Mouse (Mus musculus) layer of hippocampus, adult 8-10 months (tissue): Measurements from ENCODE around the gene Art3. TPM values are rescaled to one million over a fixed set of nuclear protein-coding genes. Genes with fewer than 3 reads are reported as not detected.

Source experiments
- DNase-seq, 2 experiments: peaks; one replicate each; pipeline ENCODE4 v3.0.0; 2022; ENCODE audit warnings: low spot score in 2 of 2
- total RNA-seq, 4 experiments: library from RNA; stranded (reverse); gene quantifications; 2 replicates each; pipeline ENCODE4 v1.2.4; 2022

Gene Art3
- total RNA-seq, 4 experiments from 2014 or later: 3.4 to 7.5 (median 5.8) TPM

- no peak for DNase-seq
Observed at GRCm38 (mm10) chr5:92376795-92377405, 45.3 kb downstream of the Art3 start.

GRCm38 (mm10) chr5:92381550-92382348 lies 50.1 kb downstream of the Art3 start:
- DNase-seq: peak; percentile 56 to 87

- no peak for DNase-seq
Observed at GRCm38 (mm10) chr5:92382349-92382679, 50.7 kb downstream of the Art3 start.

GRCm38 (mm10) chr5:92383747-92384146 lies 52.1 kb downstream of the Art3 start:
- DNase-seq: no peak

GRCm38 (mm10) chr5:92384855-92385254 lies 53.2 kb downstream of the Art3 start:
- DNase-seq: no peak

- DNase-seq: no peak
Observed at GRCm38 (mm10) chr5:92386102-92386501, 54.5 kb downstream of the Art3 start.

- DNase-seq: no peak
Observed at GRCm38 (mm10) chr5:92386643-92387042, 55.0 kb downstream of the Art3 start.

- no peak for DNase-seq
Observed at GRCm38 (mm10) chr5:92387433-92387832, 55.8 kb downstream of the Art3 start.

GRCm38 (mm10) chr5:92389977-92390376 lies 58.4 kb downstream of the Art3 start:
- DNase-seq: no peak

- no peak for DNase-seq
Observed at GRCm38 (mm10) chr5:92390615-92391014, 59.0 kb downstream of the Art3 start.

- no peak for DNase-seq
Observed at GRCm38 (mm10) chr5:92392542-92392941, 60.9 kb downstream of the Art3 start.

DNA sequence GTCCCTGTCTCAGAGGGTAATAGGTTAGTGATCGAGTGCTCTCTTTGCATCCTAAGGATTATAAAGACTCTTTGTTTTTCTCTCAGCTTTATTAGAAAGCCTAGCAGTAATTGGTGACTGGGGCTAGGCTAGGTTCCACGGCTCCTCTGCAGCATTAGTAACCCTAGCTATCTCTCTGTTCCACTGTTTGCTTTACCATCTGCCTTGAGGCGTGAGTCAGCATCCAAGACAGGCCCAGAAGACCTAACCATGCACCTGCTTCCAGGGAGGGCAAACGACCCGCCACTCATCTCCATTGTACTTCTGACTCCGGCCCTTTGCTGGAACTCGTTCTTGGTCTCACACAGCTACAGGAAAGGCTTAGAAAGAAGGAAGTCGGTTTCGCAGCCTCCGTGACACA lies 62.2 kb downstream of the Art3 start:
- no peak for DNase-seq

GRCm38 (mm10) chr5:92395764-92396163 lies 64.1 kb downstream of the Art3 start:
- DNase-seq: no peak

DNA sequence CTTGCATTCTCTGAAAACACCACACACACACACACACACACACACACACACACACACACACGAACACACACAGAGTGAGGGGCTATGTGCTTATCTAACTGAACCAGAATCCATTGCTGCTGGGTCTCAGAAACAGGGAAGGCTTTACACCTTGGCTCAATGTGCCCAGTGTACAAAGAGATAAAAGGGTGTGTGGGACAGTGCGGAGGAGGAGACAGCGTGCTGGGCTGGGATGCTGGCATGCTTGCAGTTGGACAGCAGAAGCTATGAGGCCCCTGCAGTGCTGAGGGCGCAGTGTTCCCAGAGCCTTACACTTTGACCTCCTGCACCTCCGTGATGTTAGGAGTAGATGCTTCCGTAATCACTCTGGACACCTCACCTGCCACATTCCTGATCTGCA lies 64.8 kb downstream of the Art3 start:
- no peak for DNase-seq

- DNase-seq: peak in 1 of 2 experiments; percentile 70
Observed at GRCm38 (mm10) chr5:92398153-92398552, 66.5 kb downstream of the Art3 start.

- DNase-seq: no peak
Observed at GRCm38 (mm10) chr5:92402816-92403215, 71.2 kb downstream of the Art3 start.

DNA sequence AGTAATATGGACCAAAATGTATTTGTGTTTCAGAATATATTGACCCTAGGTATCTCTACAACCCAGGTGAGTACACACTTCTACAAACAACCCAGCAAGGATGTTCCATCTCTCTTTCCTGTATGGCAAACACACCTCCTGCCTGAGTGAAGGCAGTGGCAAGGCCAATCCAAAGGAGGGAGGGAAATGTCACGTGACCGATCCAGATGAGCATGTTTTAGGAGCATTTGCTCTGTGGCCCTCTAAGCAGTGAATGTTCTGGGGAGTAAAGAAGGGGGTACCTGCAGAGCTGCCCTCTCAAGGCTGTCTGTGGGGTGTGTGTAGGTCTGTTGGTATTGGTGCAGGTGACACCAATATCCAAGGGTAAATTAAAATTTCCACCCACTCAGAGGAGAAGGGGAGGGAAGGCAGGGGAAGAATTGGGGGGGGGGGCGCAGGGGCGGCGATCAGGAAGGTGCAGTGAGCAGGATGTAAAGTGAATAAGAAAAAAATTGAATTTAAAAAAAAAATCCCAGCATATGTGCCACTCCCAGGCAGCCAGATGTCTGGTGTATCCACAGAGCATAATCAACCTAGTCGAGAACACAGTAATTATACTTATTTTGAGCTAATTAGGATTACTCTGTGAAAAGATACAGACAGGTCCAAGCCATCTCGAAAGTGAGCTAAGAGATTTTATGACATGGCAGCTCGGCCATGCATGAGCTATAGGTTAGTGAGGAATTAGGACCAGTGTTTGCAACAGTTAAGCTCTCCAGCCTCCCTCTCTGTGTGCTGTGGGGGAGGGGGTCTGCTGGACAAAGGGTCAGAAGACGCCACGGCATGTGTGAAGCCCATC lies 72.2 kb downstream of the Art3 start:
- DNase-seq: no peak

DNA sequence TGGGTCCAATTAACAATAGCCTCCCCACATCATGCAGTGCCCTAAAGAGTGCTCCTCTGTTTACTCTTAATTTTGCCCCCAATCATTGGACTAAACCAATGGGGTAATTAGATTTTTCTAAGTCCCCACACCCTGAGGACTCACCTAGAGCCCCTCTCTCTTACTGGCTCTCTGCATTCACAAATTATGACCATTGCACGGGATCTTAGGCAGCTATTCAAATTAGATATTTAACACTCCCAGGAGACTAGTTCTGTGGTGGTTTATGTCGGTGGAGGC lies 72.7 kb downstream of the Art3 start:
- DNase-seq: no peak

DNA sequence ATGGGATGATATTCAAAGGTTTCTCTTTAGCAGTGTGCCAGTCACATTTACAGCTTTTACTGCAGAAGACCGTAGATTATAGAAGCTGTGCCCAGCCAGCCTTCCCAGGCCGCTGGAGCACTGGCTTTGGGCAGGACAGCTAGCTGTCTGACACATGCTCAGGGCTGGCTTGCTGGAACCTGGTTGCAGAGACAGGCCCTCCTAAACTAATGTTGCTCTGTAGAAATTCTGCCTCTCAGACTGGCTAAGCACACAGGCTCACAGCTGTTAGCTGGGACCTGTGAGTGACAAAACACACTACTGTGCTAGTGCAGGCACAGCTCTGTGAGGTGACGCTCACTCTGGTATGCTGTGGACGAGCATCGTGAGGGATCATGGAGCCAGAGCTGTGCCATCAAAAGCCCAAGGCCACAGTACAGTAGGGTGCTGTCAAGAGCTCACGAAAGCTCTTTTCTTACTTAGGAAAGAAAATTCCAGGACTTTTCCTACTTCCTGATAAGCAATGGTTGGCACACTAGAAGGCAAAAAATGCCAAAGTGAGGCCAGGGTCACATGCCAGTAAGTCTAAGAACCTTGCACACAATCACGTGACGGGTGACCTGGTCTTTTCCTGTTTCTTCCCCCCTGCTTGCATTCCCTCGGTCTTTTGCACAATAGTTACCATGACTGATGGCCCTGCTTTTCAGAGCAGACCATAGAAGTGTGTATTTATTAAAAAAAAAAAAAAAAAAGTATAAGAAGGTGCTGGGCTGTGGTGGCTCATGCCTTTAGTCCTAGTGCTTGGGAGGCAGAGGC lies 77.9 kb downstream of the Art3 start:
- DNase-seq: no peak

DNA sequence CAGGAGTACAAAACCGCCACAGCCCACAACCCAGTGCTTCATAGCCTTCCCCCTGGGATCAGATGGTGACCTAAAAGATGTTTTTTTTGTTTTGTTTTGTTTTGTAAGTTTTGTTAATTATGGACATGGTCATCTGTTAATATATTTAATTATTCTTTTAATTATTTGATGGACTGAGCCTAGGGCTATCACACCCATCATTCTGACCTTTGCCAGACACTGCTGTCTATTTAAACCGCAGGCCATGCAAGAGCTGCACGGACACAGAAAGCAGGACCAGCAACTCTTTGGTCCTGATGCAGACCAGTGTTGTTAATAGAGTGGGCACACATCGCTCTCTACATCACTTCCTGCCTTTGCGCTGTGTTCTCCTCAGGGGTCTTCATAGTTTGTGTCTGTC lies 78.9 kb downstream of the Art3 start:
- DNase-seq: no peak

DNA sequence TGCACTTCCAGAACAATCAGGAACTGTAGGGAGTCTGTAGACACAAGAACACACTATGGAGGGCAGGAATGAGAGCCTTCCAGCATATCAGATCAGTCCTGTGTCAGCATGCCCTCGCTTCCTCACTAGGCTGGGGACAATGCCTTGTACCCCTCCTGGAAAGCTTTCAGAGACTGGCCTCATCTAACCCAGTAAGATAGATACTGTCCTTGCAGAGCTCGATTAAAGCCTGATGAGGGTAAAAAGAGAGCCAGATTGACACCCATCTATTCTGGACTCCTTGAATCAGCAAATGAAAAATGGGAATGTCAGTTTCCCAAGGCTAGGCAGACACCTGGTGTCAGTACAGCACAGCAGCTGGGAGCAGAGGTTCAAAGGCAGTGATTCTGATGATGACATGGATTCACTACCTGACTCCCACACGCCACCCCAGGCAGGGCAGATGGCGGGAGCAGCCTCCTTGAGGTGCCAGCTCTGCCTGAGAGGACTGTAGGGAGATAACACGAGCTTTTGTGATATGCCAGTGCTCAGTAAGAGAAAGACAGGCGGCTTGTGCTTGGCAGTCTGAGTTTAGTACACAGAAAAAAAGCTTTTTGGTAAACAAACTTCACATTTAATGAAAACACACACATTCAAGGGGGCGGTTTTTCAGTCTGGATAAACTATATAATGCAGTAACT lies 80.0 kb downstream of the Art3 start:
- DNase-seq: no peak
